Mouse (Mus musculus) heart, embryonic 11.5 days (tissue): ENCODE measurements around the gene Sart3. TPM values are rescaled to one million over a fixed set of nuclear protein-coding genes. Genes with fewer than 3 reads are reported as not detected.

Experiments
- ATAC-seq: fragments of 200-750 bp; cut with Nextera tagmentation; replicated peaks from 2 replicates; pipeline ENCODE4 v1.8.0; 2017; ENCODE audit warnings: moderate library complexity; ENCODE audit not compliant: insufficient number of reproducible peaks, low FRiP score, low TSS enrichment
- H3K27ac ChIP-seq: fragments of 300-500 bp; sonication (generic); 2 replicates; pipeline ENCODE4 v1.5.1; 2014; ENCODE audit warnings: mild to moderate bottlenecking, low read depth, low read length
- H3K27me3 ChIP-seq: fragments of 300-500 bp; sonication (generic); 2 replicates; pipeline ENCODE4 v1.6.1; 2014; ENCODE audit warnings: mild to moderate bottlenecking, low read length, mixed read lengths; ENCODE audit not compliant: control insufficient read depth, insufficient read depth
- H3K36me3 ChIP-seq: fragments of 300-500 bp; sonication (generic); 2 replicates; pipeline ENCODE4 v1.6.1; 2014; ENCODE audit warnings: mild to moderate bottlenecking, low read length, moderate library complexity, mixed read lengths; ENCODE audit not compliant: control insufficient read depth, insufficient read depth
- H3K4me1 ChIP-seq: fragments of 300-500 bp; sonication (generic); 2 replicates; pipeline ENCODE4 v1.6.1; 2014; ENCODE audit warnings: low read length; ENCODE audit not compliant: control insufficient read depth, insufficient read depth
- H3K4me2 ChIP-seq: fragments of 300-500 bp; sonication (generic); 2 replicates; pipeline ENCODE4 v1.6.1; 2014; ENCODE audit warnings: mild to moderate bottlenecking, moderate library complexity
- H3K4me3 ChIP-seq: fragments of 300-500 bp; sonication (generic); 2 replicates; pipeline ENCODE4 v1.5.1; 2014; ENCODE audit warnings: low read depth, low read length
- H3K9ac ChIP-seq: fragments of 300-500 bp; sonication (generic); 2 replicates; pipeline ENCODE4 v1.6.1; 2014; ENCODE audit warnings: mild to moderate bottlenecking, low read depth, low read length, moderate library complexity
- H3K9me3 ChIP-seq: fragments of 300-500 bp; sonication (generic); replicated peaks from 2 replicates; pipeline ENCODE4 v1.6.1; 2016; ENCODE audit warnings: low read length; ENCODE audit not compliant: control insufficient read depth
- WGBS: fragments of 180-500 bp; shearing (Covaris S2); extraction: QIAGEN DNeasy Blood & Tissue Kit; methylation state at CpG from one replicate; pipeline ENCODE4 v1.1.7; 2014; ENCODE audit not compliant: insufficient replicate concordance; 5-methylcytosine and 5-hydroxymethylcytosine counted together
- polyA plus RNA-seq: library from polyadenylated mRNA; unstranded; fragments of >200 nt; fragmentation: Nextera tagmentation; extraction: Ambion mirVana; gene quantifications from 2 replicates; pipeline ENCODE4 v1.2.1, GENCODE M21; 2014

Gene Sart3
- polyA plus RNA-seq, 1 experiment from 2014 or later: 31.6 TPM

- Histone ChIP-seq H3K27me3 (no peaks in the 10 kb centered on the region), H3K4me3 (peak overlapping the region; percentile 65), H3K4me2 (peak overlapping the region; percentile 90), H3K4me1 (peaks cover 14% of the 10 kb centered on the region), H3K36me3 (peaks cover 11% of the 10 kb centered on the region), H3K27ac (no peak overlapping the region), H3K9ac (peak overlapping the region; percentile 78), H3K9me3 (no peaks in the 10 kb centered on the region)
- no peak for ATAC-seq
- 38% methylated on average over 15 of the region's 15 CpGs for WGBS
These were observed 35.7 kb downstream of the Sart3 start for GRCm38 (mm10) chr5:113736522-113737164.

GRCm38 (mm10) chr5:113736113-113736502 is 36.2 kb downstream of the Sart3 start:
- ATAC-seq: no peak
- Histone ChIP-seq H3K4me2 (peak overlapping the region; percentile 90), H3K36me3 (peaks cover 8% of the 10 kb centered on the region; the same call in 1 of the 2 replicates), H3K9me3 (no peaks in the 10 kb centered on the region), H3K4me1 (peaks cover 14% of the 10 kb centered on the region), H3K27ac (peak overlapping the region; percentile 95), H3K4me3 (peak overlapping the region; percentile 65), H3K27me3 (no peaks in the 10 kb centered on the region), H3K9ac (peak overlapping the region; percentile 78)
- 6% methylated on average over 10 of the region's 10 CpGs for WGBS

- WGBS: 1% methylated on average over 61 of the region's 71 CpGs
- peak within 1 kb of the TSS; percentile 65 for H3K4me3 ChIP-seq
- H3K36me3 ChIP-seq: peaks cover 6% of the 10 kb centered on the region; the same call in 1 of the 2 replicates
- peak; percentile 95 for ATAC-seq
- H3K9me3 ChIP-seq: no peaks in the 10 kb centered on the region
- peaks cover 14% of the 10 kb centered on the region for H3K4me1 ChIP-seq
- no peaks in the 10 kb centered on the region for H3K27me3 ChIP-seq
- peak within 1 kb of the TSS; percentile 78 for H3K9ac ChIP-seq
- peak within 1 kb of the TSS; percentile 90 for H3K4me2 ChIP-seq
- H3K27ac ChIP-seq: peak within 1 kb of the TSS; percentile 95
These were observed 36.8 kb downstream of the Sart3 start, which contains the start of gene Ficd for GRCm38 (mm10) chr5:113735345-113736112. Ficd (plus strand) TSS chr5:113735803.

GRCm38 (mm10) chr5:113735023-113735344 is 37.3 kb downstream of the Sart3 start:
- no peaks in the 10 kb centered on the region for H3K27me3 ChIP-seq
- peak overlapping the region; percentile 78 for H3K9ac ChIP-seq
- H3K9me3 ChIP-seq: no peaks in the 10 kb centered on the region
- peak overlapping the region; percentile 73 for H3K4me2 ChIP-seq
- WGBS: 38% methylated on average over 7 of the region's 7 CpGs
- no peak for ATAC-seq
- H3K27ac ChIP-seq: peak overlapping the region; percentile 95
- peaks cover 14% of the 10 kb centered on the region for H3K4me1 ChIP-seq
- H3K4me3 ChIP-seq: peak overlapping the region; percentile 65
- peaks cover 6% of the 10 kb centered on the region; the same call in 1 of the 2 replicates for H3K36me3 ChIP-seq

GRCm38 (mm10) chr5:113734376-113734775 is 37.9 kb downstream of the Sart3 start:
- WGBS: 68% methylated on average over 5 of the region's 5 CpGs
- Histone ChIP-seq H3K27me3 (no peaks in the 10 kb centered on the region), H3K27ac (no peak overlapping the region), H3K36me3 (0 out of 2 replicates have a peak, but pooled peaks cover 6% of the 10 kb centered on the region), H3K4me1 (peaks cover 14% of the 10 kb centered on the region), H3K9ac (no peak overlapping the region), H3K9me3 (no peaks in the 10 kb centered on the region), H3K4me2 (no peak overlapping the region), H3K4me3 (no peak overlapping the region)
- ATAC-seq: no peak

GRCm38 (mm10) chr5:113732182-113732581 is 40.1 kb downstream of the Sart3 start:
- 24% methylated on average over 6 of the region's 6 CpGs for WGBS
- no peak overlapping the region for H3K4me2 ChIP-seq
- H3K9ac ChIP-seq: no peak overlapping the region
- H3K27me3 ChIP-seq: peaks cover 3% of the 10 kb centered on the region; the same call in 1 of the 2 replicates
- H3K4me1 ChIP-seq: peaks cover 14% of the 10 kb centered on the region
- no peaks in the 10 kb centered on the region for H3K9me3 ChIP-seq
- H3K4me3 ChIP-seq: no peak overlapping the region
- no peak overlapping the region for H3K27ac ChIP-seq
- no peak for ATAC-seq
- H3K36me3 ChIP-seq: no peaks in the 10 kb centered on the region

GRCm38 (mm10) chr5:113731174-113731573 is 41.1 kb downstream of the Sart3 start:
- 88% methylated on average over 7 of the region's 7 CpGs for WGBS
- Histone ChIP-seq H3K4me2 (no peak overlapping the region), H3K4me3 (no peak overlapping the region), H3K27me3 (peaks cover 4% of the 10 kb centered on the region; the same call in 1 of the 2 replicates), H3K27ac (no peak overlapping the region), H3K4me1 (peaks cover 5% of the 10 kb centered on the region), H3K9me3 (no peaks in the 10 kb centered on the region), H3K9ac (no peak overlapping the region), H3K36me3 (no peaks in the 10 kb centered on the region)
- ATAC-seq: no peak

- H3K27ac ChIP-seq: no peak overlapping the region
- H3K4me2 ChIP-seq: no peak overlapping the region
- H3K9me3 ChIP-seq: no peaks in the 10 kb centered on the region
- H3K4me3 ChIP-seq: no peak overlapping the region
- H3K4me1 ChIP-seq: peaks cover 4% of the 10 kb centered on the region
- peaks cover 4% of the 10 kb centered on the region; the same call in 1 of the 2 replicates for H3K27me3 ChIP-seq
- no peak overlapping the region for H3K9ac ChIP-seq
- no peak for ATAC-seq
- H3K36me3 ChIP-seq: no peaks in the 10 kb centered on the region
- 61% methylated on average over 7 of the region's 7 CpGs for WGBS
These were observed 41.6 kb downstream of the Sart3 start for GRCm38 (mm10) chr5:113730641-113731121.
